Mouse (Mus musculus) neutrophil, adult 5-6 weeks (primary cell): ENCODE data around the gene Chmp1a. TPM values are rescaled to one million over a fixed set of nuclear protein-coding genes. Genes with fewer than 3 reads are reported as not detected.
"Not testable (repeated sequence)": the region's sequence is repeated elsewhere in the genome, so short reads cannot be mapped to it uniquely, and the experiment has no call there.

ENCODE experiments used
- ATAC-seq: fragments of 151-379, 151-347 bp; 2 replicates; pipeline ENCODE4 v1.8.0; 2017; ENCODE audit warnings: mild to moderate bottlenecking, moderate TSS enrichment; ENCODE audit not compliant: insufficient number of reproducible peaks, poor library complexity, low FRiP score, severe bottlenecking; ENCODE audit errors: extremely low read depth
- total RNA-seq: library from RNA; stranded (forward); fragments of 200-1000 nt; gene quantifications from 2 replicates; pipeline ENCODE4 v1.2.3, GENCODE M21; 2017

The Chmp1a gene
- 60.9 and 64.8 TPM in 2 replicates for total RNA-seq

DNA sequence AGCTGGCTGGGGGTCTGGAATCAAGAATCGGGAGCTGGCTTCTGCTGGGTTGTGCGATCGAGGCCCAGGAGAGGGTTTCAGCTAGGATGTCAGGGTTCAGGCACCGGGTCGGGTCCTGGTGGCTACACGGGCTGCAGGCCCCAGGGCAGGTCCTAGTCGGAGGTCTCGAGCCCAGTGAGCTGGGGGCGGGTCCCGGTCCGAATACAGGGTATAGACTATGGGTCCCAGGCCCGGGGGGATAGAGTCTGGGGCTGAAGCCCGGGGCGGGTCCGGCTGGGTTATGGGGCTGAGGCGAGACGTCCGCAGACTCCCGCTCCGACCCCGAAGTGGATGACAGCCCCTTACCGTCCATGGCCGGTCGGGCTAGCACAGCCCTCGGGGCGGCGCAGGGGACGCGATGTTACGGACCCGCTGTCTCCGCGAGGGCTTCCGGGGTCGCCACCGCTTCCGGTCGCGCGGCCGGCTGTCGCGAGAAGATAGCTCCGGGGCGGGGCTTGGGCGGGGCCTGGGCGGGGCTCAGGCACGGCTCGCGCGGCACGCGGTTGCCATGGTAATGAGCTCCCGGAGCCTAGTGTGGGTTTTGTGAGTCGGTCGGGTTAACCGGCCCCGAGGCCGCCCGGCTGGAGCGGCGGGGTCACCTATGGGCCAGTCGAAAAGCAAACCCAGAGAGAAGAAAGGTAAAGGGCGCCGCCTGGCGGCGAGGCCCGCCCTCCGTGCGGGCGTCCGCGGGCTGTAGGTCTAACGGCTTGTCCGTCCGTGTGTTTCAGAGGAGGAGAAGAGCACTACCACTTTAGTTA lies at the start of gene Chmp1a, which contains the start of gene Spata33:
Gene Chmp1a, minus strand, starts transcription at position 443 of the 797 bp plus-strand sequence.
Gene Spata33, plus strand, starts transcription at position 512 of the 797 bp plus-strand sequence.
- ATAC-seq = peak; percentile 69

DNA sequence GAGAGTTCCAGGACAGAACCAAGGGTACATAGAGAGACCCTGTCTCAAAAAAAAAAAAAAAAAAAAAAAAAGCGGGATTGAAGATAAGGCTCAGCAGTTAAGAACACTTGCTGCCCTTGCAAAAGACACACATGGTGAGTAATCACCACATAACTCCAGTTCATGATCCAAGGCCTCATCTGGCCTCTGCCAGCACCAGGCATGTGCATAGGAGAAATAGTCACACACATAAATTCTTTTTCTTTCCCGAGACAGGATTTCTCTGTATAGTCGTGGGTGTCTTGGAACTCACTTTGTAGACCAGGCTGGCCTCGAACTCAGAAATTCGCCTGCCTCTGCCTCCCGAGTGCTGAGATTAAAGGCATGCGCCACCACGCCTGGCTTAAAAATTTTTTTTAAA lies 45.0 kb upstream of the Chmp1a start:
- not testable (repeated sequence) for ATAC-seq

DNA sequence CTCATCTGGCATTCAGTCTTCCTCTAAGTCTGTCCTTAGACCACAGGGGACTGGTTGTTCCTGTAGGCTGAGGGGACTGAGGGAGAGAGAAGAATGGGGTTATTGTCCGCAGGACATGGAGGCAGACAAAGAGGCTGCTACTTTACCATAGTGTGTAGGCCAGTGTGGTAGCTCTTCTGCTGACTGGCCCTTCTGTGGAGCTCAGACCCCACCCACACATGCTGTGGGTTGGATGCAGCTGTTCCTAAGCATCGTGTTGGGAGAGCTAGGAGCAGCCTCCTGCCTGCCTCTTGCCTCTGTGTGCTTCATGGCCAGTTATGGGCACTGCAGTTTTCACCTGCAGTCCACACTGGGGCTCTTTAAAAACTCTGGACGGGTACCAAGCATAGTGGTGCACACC lies 44.6 kb upstream of the Chmp1a start:
- no peak for ATAC-seq

DNA sequence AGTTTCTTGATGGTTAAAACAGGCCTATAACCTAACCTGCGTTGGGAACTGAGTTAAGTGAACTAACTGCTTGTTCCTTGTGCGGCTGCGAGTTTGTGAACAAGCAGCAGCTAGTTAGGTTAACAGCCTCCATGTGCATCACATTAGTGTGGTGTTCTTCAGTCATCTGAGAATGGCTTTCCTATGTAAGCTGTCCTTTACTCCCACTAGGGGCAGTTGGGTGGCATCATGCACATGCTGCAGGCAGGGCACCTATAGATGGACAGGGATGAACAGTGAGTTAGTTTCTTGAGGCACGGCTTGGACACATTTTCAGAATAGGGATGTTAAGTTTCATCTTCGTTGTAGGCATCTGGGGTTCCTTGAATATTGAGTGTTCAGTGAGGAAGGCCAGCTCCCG lies 42.6 kb upstream of the Chmp1a start:
- no peak for ATAC-seq

DNA sequence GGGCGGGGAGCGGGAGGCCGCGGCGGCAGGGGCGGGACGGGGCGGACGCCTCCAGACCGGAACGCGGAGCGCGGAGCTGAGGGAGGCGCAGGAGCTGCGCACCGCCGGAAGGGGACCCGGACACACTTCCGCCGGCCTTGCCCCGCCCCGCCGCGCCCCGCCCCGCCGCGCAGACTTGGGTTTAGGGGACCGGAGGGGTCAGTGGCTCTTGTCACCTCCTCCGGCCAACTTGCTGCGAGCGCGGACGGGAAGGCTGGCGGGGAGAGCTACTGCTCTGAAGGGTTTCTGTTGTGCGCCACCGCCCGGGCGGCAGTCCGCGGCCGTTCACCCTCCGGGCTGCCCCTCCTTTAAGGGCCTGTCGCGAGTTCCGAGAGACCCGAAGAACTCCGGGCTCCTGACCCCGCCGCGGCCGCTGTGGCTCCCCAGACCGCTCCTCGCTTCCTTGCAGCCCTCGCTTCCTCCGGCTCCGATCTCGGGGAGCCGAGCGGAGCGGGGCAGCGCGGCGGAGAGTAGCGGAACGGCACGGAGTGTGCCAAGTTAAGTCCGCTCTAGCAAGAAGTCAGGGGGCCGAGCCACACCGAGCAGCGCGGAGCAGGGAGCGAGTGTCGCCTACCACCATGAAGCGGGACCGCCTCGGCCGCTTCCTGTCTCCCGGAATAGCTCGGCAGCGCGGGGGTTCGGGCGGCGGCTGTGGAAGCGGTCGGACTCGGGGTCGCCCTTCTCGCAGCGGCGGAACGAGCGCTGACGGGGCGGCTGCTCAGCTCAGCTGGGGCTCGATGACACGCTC lies 41.7 kb upstream of the Chmp1a start, which contains the start of the genes Zfp276 and Vps9d1:
Gene Zfp276, plus strand, starts transcription at position 97 of the 787 bp plus-strand sequence.
Gene Vps9d1, minus strand, starts transcription at position 250 of the 787 bp plus-strand sequence.
- ATAC-seq = peak; percentile 78

DNA sequence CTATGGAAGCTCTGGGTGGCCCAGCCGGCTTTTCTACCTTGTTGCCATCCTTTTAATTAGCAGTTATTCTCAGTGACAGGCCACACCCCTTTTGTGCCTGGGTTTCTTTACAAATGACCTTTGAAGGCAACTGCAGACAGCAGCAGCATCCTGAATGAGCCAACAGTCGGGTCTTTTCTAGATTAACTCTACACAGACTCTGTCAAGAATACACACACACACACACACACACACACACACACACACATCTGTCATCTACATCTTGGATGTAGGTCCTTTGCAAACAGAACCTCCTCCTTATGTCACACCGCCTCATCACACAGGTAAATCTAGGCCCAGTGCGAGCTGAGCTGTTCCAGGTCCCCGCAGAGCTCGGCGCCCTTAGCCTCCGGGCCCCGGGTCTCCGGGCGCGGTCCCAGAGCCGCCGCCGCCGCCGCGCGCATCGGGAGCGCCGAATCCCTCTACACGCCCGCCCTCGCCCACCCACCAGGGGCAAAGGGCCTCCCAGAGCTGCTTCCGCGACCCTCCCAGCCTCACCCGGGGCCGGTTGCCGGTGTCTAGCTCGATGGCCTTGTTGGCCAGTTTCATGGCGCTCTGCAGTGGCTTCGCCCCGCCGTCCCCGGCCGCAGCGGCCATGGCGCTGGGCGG lies 41.0 kb upstream of the Chmp1a start:
- ATAC-seq = no peak

DNA sequence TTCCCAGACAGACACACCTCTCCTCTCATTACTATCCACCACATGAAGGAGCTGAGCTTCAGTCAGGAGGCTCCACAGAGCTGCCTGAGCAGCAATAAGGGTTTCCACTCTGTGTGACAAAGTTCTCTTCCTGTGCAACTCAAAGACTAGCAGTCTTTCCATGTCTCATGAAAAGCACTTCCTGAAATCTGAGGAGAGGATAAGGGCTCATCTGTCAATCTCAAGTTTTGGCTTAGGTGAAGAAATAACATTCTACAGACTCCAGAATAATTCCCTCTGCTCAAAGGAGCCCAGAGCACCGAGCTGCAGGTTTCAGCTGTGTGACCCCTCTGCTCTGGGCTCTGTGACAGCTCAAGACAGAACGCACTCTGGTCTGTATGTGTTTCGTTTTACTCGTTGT lies 40.4 kb upstream of the Chmp1a start:
- no peak for ATAC-seq

DNA sequence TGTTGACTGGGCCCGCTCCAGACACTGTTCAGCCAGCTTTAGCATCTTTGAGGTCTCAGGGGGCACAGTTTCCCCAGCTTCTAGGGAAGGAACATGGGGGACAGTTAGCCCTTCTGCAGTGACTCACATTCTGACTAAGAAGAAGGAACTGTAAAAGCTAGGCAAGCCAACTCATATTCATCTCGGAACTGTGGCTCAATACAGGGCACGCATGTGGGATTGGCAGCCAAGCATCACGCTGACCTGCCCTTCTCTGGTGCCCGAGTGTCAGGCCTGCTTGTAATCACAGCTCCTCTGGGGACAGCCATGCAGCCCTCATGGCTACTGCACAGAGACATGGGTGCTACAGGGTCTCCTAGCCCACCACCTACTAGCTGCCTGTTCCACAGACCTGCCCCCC lies 38.4 kb upstream of the Chmp1a start:
- ATAC-seq = no peak

DNA sequence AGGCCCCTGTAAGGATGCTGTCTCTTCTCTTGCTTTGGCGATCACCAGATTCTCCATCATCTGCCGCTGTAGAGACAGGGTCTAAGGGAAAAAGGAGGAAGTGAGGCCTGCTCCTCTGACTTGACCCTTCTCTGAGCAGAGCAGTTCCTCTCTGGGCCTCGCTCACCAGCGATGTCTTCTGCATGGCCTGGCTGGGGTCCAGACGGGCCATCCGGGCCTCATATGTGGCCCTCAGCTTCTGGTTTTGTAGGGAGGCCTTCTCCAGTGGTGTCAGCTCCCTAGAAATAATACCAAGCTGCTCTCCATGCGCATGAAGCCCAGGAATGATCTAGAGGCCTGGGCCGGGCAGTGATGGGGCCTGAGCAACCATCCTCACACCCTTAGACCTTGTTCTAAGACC lies 36.0 kb upstream of the Chmp1a start:
- 0 out of 2 replicates have a peak, but pooled peaks have one; percentile 30 for ATAC-seq

DNA sequence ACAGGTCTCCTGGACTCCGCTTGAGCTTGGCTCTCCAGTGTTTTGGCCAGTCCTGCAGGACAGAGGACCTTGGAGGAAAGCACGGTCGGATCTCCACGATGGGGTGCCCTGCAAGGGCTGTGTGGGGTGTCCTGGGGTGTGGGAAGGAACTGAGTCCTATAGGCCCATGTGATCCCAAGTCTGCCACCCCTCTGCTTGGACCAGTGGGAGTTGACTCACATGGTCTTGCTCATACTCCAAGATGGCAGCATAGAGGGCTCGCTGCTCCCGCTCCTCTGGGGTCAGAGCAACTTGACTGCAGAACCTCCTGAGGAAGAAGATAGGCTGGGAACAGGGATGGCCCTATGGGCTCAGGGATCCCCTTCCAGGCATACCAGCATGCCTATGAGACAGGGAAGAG lies 35.2 kb upstream of the Chmp1a start:
- no peak for ATAC-seq

DNA sequence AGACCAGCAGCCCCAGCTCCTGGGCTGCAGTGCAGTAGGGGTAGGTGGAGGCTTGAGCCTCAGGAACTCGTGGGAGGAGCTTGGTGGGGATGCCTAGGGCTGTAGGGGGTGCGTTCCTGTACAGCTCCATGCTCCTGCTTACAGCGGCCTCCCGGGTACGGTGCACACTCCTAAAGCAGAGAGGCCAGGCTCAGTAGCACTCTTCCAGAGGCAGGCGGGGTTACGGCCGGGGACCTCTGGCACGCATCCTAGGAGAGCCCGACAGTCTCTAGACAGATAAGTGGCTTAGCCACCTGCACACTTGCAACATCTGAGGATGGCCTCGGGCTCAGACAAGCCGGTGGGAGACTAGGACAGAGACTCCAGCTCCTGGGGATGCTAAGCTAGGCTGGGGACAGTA lies 33.0 kb upstream of the Chmp1a start:
- no peak for ATAC-seq

DNA sequence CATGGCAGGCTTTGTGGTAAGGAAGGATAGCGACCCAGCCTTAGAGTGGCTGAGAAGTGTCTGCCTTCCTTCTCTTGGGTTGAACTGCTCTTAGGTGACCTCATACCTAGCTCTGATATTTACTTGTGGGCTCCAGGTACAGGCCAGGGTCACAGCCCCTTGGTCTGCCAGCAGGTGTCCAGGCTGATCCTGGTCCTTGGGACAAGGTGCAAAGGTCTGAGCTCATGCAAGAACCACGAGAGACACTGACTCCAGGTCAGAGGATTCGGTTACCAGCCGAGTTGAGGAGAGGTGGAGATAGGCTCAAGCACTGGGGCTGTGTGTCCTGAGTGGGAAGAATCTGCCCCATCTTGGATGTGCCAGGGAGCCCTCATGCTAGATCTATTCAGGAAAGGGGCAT lies 31.8 kb upstream of the Chmp1a start:
- no peak for ATAC-seq

DNA sequence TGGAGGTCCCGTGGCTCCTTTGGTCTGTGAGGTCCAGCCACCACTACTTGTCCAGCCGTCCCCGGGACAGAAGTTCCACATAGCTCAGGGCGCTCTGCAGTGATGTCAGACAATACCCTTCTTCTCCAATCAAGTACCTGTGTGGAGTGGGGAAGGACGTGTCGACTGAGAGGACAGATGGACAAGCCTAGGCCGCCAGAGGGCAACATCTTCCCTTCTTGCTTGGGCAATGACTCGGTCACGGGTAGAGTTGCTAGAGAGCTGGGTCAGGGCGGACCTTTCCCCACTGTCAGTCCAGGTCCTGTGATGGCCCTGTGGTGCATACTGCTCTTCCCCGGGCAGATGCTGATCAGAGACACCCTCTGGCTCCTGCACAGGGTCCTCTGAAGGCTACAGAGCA lies 30.5 kb upstream of the Chmp1a start:
- no peak for ATAC-seq

DNA sequence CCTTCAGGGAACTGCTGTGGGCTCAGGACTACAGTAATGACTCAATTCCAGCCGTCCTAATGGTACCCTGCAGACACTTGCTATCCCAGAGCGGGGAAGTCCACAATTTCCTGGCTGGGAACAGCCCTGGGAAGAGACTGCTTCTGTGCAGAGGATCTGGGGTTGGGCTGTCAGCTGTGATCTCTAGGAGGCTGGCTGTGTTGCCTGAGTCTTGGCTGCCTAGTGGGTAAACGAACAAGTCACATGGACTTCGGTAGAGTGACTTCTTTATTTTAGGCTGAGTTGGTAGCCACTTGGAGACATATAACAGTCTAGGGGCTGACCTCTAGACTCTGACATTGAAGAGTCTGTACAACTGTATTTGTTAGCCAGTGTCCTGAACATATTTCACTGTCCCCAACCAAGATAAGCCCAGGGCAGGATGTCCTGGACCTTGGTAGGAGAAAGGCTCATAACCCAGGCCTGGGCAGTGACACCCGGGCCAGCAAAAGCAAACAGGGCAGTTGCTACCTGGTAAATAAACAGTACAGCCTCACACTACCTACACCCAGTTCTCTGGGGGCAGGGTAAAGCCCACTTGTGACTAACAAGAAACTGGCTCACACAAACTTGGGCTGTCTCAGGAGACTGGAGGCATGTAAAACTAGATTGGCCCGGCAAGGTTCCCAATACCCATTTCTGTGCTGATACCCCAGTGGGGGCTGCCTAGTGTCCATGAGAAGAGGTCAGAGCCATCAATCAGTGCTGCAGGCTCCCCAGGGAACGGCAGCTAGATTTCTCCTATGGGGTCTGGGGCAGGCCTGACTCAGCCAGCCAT lies 29.8 kb upstream of the Chmp1a start:
- ATAC-seq = no peak

DNA sequence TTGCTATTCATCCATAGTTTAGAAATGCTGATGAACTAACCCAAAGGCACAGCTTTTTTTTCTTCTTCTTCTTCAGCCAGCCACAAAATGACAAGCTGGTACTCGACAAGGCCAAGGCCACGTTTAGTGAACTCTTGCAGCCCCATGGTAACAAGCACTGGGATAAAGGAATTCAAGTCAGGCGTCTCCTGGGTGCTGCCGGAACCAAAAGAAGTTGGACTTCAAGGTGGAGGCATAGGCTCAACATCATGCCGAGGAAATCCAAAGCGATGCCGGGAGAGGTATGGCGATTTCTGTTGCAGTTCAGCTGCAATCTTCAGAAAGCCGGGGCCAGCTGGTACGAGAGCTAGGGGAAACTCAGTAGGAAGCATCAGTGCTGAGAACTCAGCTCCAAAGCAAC lies 26.8 kb upstream of the Chmp1a start:
- no peak for ATAC-seq

DNA sequence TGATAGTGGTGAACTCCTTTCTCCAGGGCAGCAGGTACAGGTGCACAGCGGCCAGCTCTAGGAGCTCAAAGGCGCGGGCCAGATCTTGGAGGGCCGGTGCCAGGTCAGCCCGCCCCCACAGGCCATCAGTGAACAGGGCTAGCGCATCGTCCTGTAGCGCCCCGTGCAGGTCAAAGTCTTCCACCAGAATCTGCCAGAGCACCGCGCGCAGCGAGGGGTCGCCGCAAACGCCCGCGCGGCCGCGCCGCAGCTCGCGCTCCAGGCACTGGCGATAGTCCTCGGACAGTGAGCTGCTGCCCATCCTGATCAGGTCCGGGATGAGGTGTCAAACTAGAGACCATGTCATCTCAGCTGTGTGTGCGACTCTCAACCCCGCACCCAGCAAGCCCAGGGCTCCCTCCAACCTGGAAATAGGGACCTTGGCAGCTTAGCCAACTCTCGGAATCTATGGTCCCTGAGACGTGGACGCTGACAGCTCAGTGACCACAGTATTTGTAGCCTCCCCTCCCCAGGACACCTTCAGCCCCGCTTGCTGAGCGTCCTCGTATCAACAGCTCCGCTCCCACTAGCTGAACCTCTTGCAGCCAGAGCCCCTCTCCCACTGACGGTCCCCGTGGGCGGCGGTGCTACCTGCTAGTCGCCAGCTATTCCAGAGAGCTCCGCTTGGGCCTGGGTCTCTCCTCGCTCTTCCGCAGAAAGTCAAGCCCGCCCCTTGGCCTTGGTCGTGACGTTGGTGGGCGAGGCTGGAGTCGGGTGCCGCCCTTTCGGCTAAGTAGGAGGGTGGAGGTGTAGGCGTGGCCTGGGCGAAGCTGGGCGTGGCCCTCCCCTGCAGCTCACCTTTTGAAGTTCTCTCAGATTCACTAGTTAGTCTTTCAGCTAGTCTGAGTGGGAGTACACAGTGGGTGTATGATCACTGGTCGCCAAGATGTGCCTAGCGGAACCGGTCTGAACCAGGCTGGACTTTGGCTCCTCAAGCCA lies 23.2 kb upstream of the Chmp1a start, which contains the start of gene Spata2l:
Gene Spata2l, minus strand, starts transcription at position 714 of the 978 bp plus-strand sequence.
- ATAC-seq = peak; percentile 90

DNA sequence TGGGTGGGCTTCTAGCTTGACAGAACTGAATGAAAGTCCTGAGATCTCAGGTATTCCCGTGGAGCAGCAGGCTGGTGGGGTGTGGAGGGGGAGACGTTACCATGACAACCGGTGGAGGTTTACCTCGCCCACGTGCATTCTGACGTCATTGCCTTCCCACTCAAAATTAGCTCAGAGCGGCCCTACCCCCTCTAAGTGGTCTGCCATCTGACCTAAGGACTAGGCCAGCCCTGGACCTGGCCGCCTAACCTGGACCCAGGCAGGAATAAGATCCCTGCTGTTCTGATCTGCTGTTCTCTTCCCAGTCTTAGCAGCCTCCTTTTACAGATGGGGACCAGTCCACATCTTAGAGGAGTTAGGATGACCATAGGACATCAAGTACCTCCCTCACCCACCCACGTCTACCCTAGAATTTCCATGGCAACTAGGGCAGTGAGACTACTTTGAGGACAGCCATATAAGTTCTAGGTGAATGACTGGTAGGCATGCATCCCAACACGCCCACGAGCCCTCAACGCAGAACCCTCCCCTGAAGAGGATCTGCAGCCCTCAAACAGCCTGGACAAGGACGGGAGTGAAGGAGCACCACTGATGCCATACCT lies 22.5 kb upstream of the Chmp1a start:
- no peak for ATAC-seq
